Mouse (Mus musculus): ENCODE measurements around the gene Wdr34. TPM values are rescaled to one million over a fixed set of nuclear protein-coding genes. Genes with fewer than 3 reads are reported as not detected.

Wdr34 gene
- polyA plus RNA-seq, 1 experiment from 2014 or later = 24.1 TPM

GRCm38 (mm10) chr2:30047127-30047526 is 1.6 kb downstream of the Wdr34 start:
- no peaks in the 10 kb centered on the region for H3K9me3 ChIP-seq (replicated peaks; ENCODE audit: control insufficient read depth, low read length)
- no peak overlapping the region for H3K9ac ChIP-seq (ENCODE audit: low read length)
- no peak overlapping the region for H3K4me3 ChIP-seq (ENCODE audit: low read length)
- H3K4me2 ChIP-seq (ENCODE audit: low read depth, low read length) = no peak overlapping the region
- WGBS = 97% methylated on average over 6 of the region's 6 CpGs
- H3K4me1 ChIP-seq (ENCODE audit: control insufficient read depth, insufficient read depth, low read length) = peaks cover 4% of the 10 kb centered on the region; the same call in 1 of the 2 replicates
- no peak for ATAC-seq (replicated peaks; ENCODE audit: extremely low read depth, insufficient read depth, low FRiP score)
- H3K36me3 ChIP-seq (ENCODE audit: control insufficient read depth, insufficient read depth) = no peaks in the 10 kb centered on the region
- no peaks in the 10 kb centered on the region for H3K27me3 ChIP-seq (ENCODE audit: control insufficient read depth, insufficient read depth, low read length)
- H3K27ac ChIP-seq (ENCODE audit: low read length) = no peak overlapping the region

GRCm38 (mm10) chr2:30044550-30044949 is 4.1 kb downstream of the Wdr34 start:
- no peaks in the 10 kb centered on the region for H3K27me3 ChIP-seq (ENCODE audit: control insufficient read depth, insufficient read depth, low read length)
- no peak for ATAC-seq (replicated peaks; ENCODE audit: extremely low read depth, insufficient read depth, low FRiP score)
- H3K4me1 ChIP-seq (ENCODE audit: control insufficient read depth, insufficient read depth, low read length) = peaks cover 4% of the 10 kb centered on the region; the same call in 1 of the 2 replicates
- 83% methylated on average over 5 of the region's 5 CpGs for WGBS
- H3K36me3 ChIP-seq (ENCODE audit: control insufficient read depth, insufficient read depth) = no peaks in the 10 kb centered on the region
- no peak overlapping the region for H3K4me2 ChIP-seq (ENCODE audit: low read depth, low read length)
- H3K4me3 ChIP-seq (ENCODE audit: low read length) = no peak overlapping the region
- H3K27ac ChIP-seq (ENCODE audit: low read length) = no peak overlapping the region
- H3K9ac ChIP-seq (ENCODE audit: low read length) = no peak overlapping the region
- no peaks in the 10 kb centered on the region for H3K9me3 ChIP-seq (replicated peaks; ENCODE audit: control insufficient read depth, low read length)

- no peaks in the 10 kb centered on the region for H3K4me1 ChIP-seq (ENCODE audit: control insufficient read depth, insufficient read depth, low read length)
- 7% methylated on average over 4 of the region's 4 CpGs for WGBS
- H3K9me3 ChIP-seq (replicated peaks; ENCODE audit: control insufficient read depth, low read length) = no peaks in the 10 kb centered on the region
- H3K27ac ChIP-seq (ENCODE audit: low read length) = no peak overlapping the region
- H3K27me3 ChIP-seq (ENCODE audit: control insufficient read depth, insufficient read depth, low read length) = no peaks in the 10 kb centered on the region
- no peak overlapping the region for H3K4me2 ChIP-seq (ENCODE audit: low read depth, low read length)
- no peaks in the 10 kb centered on the region for H3K36me3 ChIP-seq (ENCODE audit: control insufficient read depth, insufficient read depth)
- no peak overlapping the region for H3K4me3 ChIP-seq (ENCODE audit: low read length)
- ATAC-seq (replicated peaks; ENCODE audit: extremely low read depth, insufficient read depth, low FRiP score) = no peak; the same call in 1 of the 2 replicates
- no peak overlapping the region for H3K9ac ChIP-seq (ENCODE audit: low read length)
Measured at GRCm38 (mm10) chr2:30042445-30042844, 6.2 kb downstream of the Wdr34 start.

GRCm38 (mm10) chr2:30039687-30040086 is 9.0 kb downstream of the Wdr34 start:
- no peak overlapping the region for H3K27ac ChIP-seq (ENCODE audit: low read length)
- no peaks in the 10 kb centered on the region for H3K27me3 ChIP-seq (ENCODE audit: control insufficient read depth, insufficient read depth, low read length)
- H3K4me1 ChIP-seq (ENCODE audit: control insufficient read depth, insufficient read depth, low read length) = no peaks in the 10 kb centered on the region
- no peak overlapping the region for H3K4me3 ChIP-seq (ENCODE audit: low read length)
- no peak overlapping the region for H3K9ac ChIP-seq (ENCODE audit: low read length)
- ATAC-seq (replicated peaks; ENCODE audit: extremely low read depth, insufficient read depth, low FRiP score) = no peak
- H3K36me3 ChIP-seq (ENCODE audit: control insufficient read depth, insufficient read depth) = no peaks in the 10 kb centered on the region
- no peak overlapping the region for H3K4me2 ChIP-seq (ENCODE audit: low read depth, low read length)
- no peaks in the 10 kb centered on the region for H3K9me3 ChIP-seq (replicated peaks; ENCODE audit: control insufficient read depth, low read length)

- Histone ChIP-seq H3K36me3 (ENCODE audit: control insufficient read depth, insufficient read depth) (no peaks in the 10 kb centered on the region), H3K4me3 (ENCODE audit: low read length) (no peak overlapping the region), H3K9ac (ENCODE audit: low read length) (no peak overlapping the region), H3K9me3 (replicated peaks; ENCODE audit: control insufficient read depth, low read length) (no peaks in the 10 kb centered on the region), H3K4me1 (ENCODE audit: control insufficient read depth, insufficient read depth, low read length) (no peaks in the 10 kb centered on the region), H3K4me2 (ENCODE audit: low read depth, low read length) (no peak overlapping the region), H3K27me3 (ENCODE audit: control insufficient read depth, insufficient read depth, low read length) (no peaks in the 10 kb centered on the region), H3K27ac (ENCODE audit: low read length) (no peak overlapping the region)
- ATAC-seq (replicated peaks; ENCODE audit: extremely low read depth, insufficient read depth, low FRiP score) = no peak
- WGBS = 92% methylated on average over 10 of the region's 10 CpGs
Measured at GRCm38 (mm10) chr2:30038370-30038769, 10.3 kb downstream of the Wdr34 start.

- 74% methylated on average over 2 of the region's 2 CpGs for WGBS
- no peaks in the 10 kb centered on the region for H3K27me3 ChIP-seq (ENCODE audit: control insufficient read depth, insufficient read depth, low read length)
- no peak for ATAC-seq (replicated peaks; ENCODE audit: extremely low read depth, insufficient read depth, low FRiP score)
- no peak overlapping the region for H3K4me2 ChIP-seq (ENCODE audit: low read depth, low read length)
- no peaks in the 10 kb centered on the region for H3K36me3 ChIP-seq (ENCODE audit: control insufficient read depth, insufficient read depth)
- no peak overlapping the region for H3K4me3 ChIP-seq (ENCODE audit: low read length)
- no peak overlapping the region for H3K9ac ChIP-seq (ENCODE audit: low read length)
- H3K9me3 ChIP-seq (replicated peaks; ENCODE audit: control insufficient read depth, low read length) = no peaks in the 10 kb centered on the region
- H3K4me1 ChIP-seq (ENCODE audit: control insufficient read depth, insufficient read depth, low read length) = no peaks in the 10 kb centered on the region
- no peak overlapping the region for H3K27ac ChIP-seq (ENCODE audit: low read length)
Measured at GRCm38 (mm10) chr2:30037762-30038161, 10.9 kb downstream of the Wdr34 start.

- WGBS = 75% methylated on average over 6 of the region's 6 CpGs
- no peak overlapping the region for H3K4me2 ChIP-seq (ENCODE audit: low read depth, low read length)
Measured at GRCm38 (mm10) chr2:30032957-30033356, 15.7 kb downstream of the Wdr34 start.

GRCm38 (mm10) chr2:30032244-30032846 is 16.3 kb downstream of the Wdr34 start:
- WGBS = 59% methylated on average over 11 of the region's 11 CpGs
- H3K36me3 ChIP-seq (ENCODE audit: control insufficient read depth, insufficient read depth) = peaks cover 48% of the 10 kb centered on the region
- H3K4me2 ChIP-seq (ENCODE audit: low read depth, low read length) = no peak overlapping the region

More at GRCm38 (mm10) chr2:30032957-30033356, 15.7 kb downstream of the Wdr34 start:
- no peaks in the 10 kb centered on the region for H3K27me3 ChIP-seq (ENCODE audit: control insufficient read depth, insufficient read depth, low read length)
- ATAC-seq (replicated peaks; ENCODE audit: extremely low read depth, insufficient read depth, low FRiP score) = no peak
- H3K36me3 ChIP-seq (ENCODE audit: control insufficient read depth, insufficient read depth) = peaks cover 43% of the 10 kb centered on the region
- no peak overlapping the region for H3K4me3 ChIP-seq (ENCODE audit: low read length)
- no peaks in the 10 kb centered on the region for H3K9me3 ChIP-seq (replicated peaks; ENCODE audit: control insufficient read depth, low read length)
- no peaks in the 10 kb centered on the region for H3K4me1 ChIP-seq (ENCODE audit: control insufficient read depth, insufficient read depth, low read length)
- H3K9ac ChIP-seq (ENCODE audit: low read length) = no peak overlapping the region
- H3K27ac ChIP-seq (ENCODE audit: low read length) = no peak overlapping the region

GRCm38 (mm10) chr2:30026997-30027396 is 21.7 kb downstream of the Wdr34 start:
- Histone ChIP-seq H3K9ac (ENCODE audit: low read length) (no peak overlapping the region), H3K9me3 (replicated peaks; ENCODE audit: control insufficient read depth, low read length) (no peaks in the 10 kb centered on the region), H3K27me3 (ENCODE audit: control insufficient read depth, insufficient read depth, low read length) (no peaks in the 10 kb centered on the region), H3K4me1 (ENCODE audit: control insufficient read depth, insufficient read depth, low read length) (no peaks in the 10 kb centered on the region), H3K36me3 (ENCODE audit: control insufficient read depth, insufficient read depth) (peaks cover 97% of the 10 kb centered on the region), H3K4me3 (ENCODE audit: low read length) (no peak overlapping the region), H3K27ac (ENCODE audit: low read length) (no peak overlapping the region), H3K4me2 (ENCODE audit: low read depth, low read length) (no peak overlapping the region)
- WGBS = 94% methylated on average over 5 of the region's 5 CpGs
- ATAC-seq (replicated peaks; ENCODE audit: extremely low read depth, insufficient read depth, low FRiP score) = no peak

More at GRCm38 (mm10) chr2:30032244-30032846, 16.3 kb downstream of the Wdr34 start:
- Histone ChIP-seq H3K27ac (ENCODE audit: low read length) (no peak overlapping the region), H3K9me3 (replicated peaks; ENCODE audit: control insufficient read depth, low read length) (no peaks in the 10 kb centered on the region), H3K4me1 (ENCODE audit: control insufficient read depth, insufficient read depth, low read length) (no peaks in the 10 kb centered on the region), H3K27me3 (ENCODE audit: control insufficient read depth, insufficient read depth, low read length) (no peaks in the 10 kb centered on the region), H3K9ac (ENCODE audit: low read length) (no peak overlapping the region), H3K4me3 (ENCODE audit: low read length) (no peak overlapping the region)
- ATAC-seq (replicated peaks; ENCODE audit: extremely low read depth, insufficient read depth, low FRiP score) = no peak
